Mouse (Mus musculus) C2C12 (cell line): ENCODE measurements around the gene Sde2.

Experiments used
- CEBPB ChIP-seq: IDR thresholded peaks from one replicate; pipeline ENCODE4 v1.6.1; 2011; ENCODE audit warnings: low read depth, mild to moderate bottlenecking, control low read depth, moderate library complexity
- CTCF ChIP-seq: IDR thresholded peaks from one replicate; pipeline ENCODE4 v1.5.1; 2011; ENCODE audit not compliant: control insufficient read depth, insufficient read depth, insufficient read length
- MAX ChIP-seq: IDR thresholded peaks from one replicate; pipeline ENCODE4 v1.6.1; 2011; ENCODE audit warnings: mild to moderate bottlenecking, control low read depth

DNA sequence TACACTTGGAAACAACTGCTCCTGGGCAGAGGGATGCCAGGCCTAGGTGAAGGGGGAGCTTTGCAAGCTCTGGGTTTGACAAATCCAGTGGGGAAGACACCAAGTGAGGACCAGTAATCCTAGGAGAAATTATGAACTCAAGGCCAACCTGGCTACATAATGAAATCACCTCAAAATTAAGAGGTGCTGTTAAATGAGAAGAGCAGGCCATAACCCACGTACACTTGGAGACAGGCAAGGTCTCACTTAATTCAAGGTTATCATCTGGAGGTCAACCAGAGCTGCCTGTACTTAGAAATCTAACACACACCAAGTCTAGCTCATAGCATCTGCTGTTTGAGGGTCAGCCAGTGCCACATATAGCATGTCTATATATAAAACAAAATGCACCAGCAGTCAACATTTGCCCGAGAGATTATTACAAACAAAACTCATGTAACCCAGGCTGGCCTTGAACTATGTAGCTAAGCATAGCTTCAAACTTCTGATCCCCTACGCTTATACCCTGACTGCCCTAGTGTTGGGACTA is 49.4 kb upstream of the Sde2 start:
- no peak for TF ChIP-seq CEBPB
- no peak for TF ChIP-seq CTCF
- TF ChIP-seq MAX = no peak
